Mouse (Mus musculus): Measurements from ENCODE around the gene Rela. TPM values are rescaled to one million over a fixed set of nuclear protein-coding genes. Genes with fewer than 3 reads are reported as not detected.

The Rela gene
- polyA plus RNA-seq, 1 experiment from 2014 or later = 43.9 TPM

DNA sequence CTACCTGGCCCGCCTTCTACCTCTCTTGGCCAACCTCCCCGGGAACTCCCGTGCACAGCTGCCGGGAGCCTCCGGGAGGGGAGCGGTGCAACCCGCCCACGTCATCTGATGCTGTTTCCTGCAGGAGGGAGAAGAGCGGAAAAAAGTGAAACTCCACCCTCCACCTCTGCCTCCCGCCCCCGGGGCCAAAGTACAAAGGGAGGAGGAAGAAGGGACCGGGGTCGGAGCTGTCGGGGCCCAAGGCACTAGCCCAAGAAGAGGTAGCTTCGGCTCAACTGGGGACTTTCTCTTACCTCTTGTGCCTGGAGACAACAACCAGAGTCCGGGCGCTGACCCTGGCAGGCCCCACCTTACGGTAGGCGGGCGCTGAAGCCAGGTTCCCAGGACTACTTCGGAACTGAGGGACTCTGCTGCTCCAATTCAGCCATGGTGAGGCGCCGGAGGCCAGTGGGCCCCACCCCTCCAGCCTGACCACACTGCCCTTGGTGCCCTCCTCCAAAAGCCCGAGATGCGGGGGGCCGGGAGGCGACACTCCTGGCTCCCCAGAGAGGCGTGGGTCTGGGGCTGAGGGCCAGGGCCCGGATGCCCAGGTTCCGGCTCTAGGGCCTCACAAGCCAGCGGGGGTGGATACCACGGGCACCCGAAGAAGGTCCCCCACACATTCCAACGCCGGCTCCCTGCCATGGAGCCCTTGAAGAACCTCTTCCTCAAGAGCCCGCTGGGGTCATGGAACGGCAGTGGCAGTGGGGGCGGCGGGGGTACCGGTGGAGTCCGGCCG, 52.5 kb downstream of the Rela start:
- no peaks in the 10 kb centered on the region for H3K9me3 ChIP-seq (ENCODE audit: control insufficient read depth, low read length)
- ATAC-seq = peak; percentile 79
- peaks cover 43% of the 10 kb centered on the region for H3K4me1 ChIP-seq (ENCODE audit: control insufficient read depth, insufficient read depth, low read length)
- H3K9ac ChIP-seq (ENCODE audit: low read depth, low read length) = peak overlapping the region; percentile 96
- peak overlapping the region; percentile 95 for H3K27ac ChIP-seq (ENCODE audit: low read length)
- 6% methylated on average over 42 of the region's 42 CpGs for WGBS
- H3K36me3 ChIP-seq (ENCODE audit: control insufficient read depth, insufficient read depth, low read length) = peaks cover 20% of the 10 kb centered on the region
- H3K4me2 ChIP-seq (ENCODE audit: low read depth, low read length) = peak overlapping the region; percentile 86
- no peaks in the 10 kb centered on the region for H3K27me3 ChIP-seq (replicated peaks; ENCODE audit: control insufficient read depth, insufficient read depth, low read length)
- peak overlapping the region; percentile 77 for H3K4me3 ChIP-seq (ENCODE audit: low read length)

DNA sequence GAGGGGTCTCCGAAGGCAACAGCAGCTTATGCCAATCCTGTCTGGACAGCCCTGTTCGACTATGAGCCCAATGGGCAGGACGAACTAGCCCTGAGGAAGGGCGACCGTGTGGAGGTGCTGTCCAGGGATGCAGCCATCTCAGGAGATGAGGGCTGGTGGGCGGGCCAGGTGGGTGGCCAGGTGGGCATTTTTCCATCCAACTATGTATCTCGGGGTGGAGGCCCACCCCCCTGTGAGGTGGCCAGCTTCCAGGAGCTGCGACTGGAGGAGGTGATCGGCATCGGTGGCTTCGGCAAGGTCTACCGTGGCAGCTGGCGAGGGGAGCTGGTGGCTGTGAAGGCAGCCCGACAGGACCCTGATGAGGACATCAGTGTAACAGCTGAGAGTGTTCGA, 53.1 kb downstream of the Rela start:
- Histone ChIP-seq H3K4me3 (ENCODE audit: low read length) (peak overlapping the region; percentile 77), H3K9me3 (ENCODE audit: control insufficient read depth, low read length) (no peaks in the 10 kb centered on the region), H3K27ac (ENCODE audit: low read length) (peak overlapping the region; percentile 95), H3K36me3 (ENCODE audit: control insufficient read depth, insufficient read depth, low read length) (peaks cover 20% of the 10 kb centered on the region), H3K27me3 (replicated peaks; ENCODE audit: control insufficient read depth, insufficient read depth, low read length) (no peaks in the 10 kb centered on the region), H3K4me2 (ENCODE audit: low read depth, low read length) (peak overlapping the region; percentile 86), H3K9ac (ENCODE audit: low read depth, low read length) (peak overlapping the region; percentile 96), H3K4me1 (ENCODE audit: control insufficient read depth, insufficient read depth, low read length) (peaks cover 44% of the 10 kb centered on the region)
- 48% methylated on average over 15 of the region's 15 CpGs for WGBS
- ATAC-seq = no peak

GRCm38 (mm10) chr19:5691601-5692000, 54.3 kb downstream of the Rela start:
- Histone ChIP-seq H3K4me2 (ENCODE audit: low read depth, low read length) (peak overlapping the region; percentile 86), H3K9me3 (ENCODE audit: control insufficient read depth, low read length) (no peaks in the 10 kb centered on the region), H3K36me3 (ENCODE audit: control insufficient read depth, insufficient read depth, low read length) (peaks cover 27% of the 10 kb centered on the region), H3K4me3 (ENCODE audit: low read length) (peak overlapping the region; percentile 77), H3K27me3 (replicated peaks; ENCODE audit: control insufficient read depth, insufficient read depth, low read length) (no peaks in the 10 kb centered on the region), H3K9ac (ENCODE audit: low read depth, low read length) (peak overlapping the region; percentile 96), H3K27ac (ENCODE audit: low read length) (peak overlapping the region; percentile 95), H3K4me1 (ENCODE audit: control insufficient read depth, insufficient read depth, low read length) (peaks cover 48% of the 10 kb centered on the region)
- 72% methylated on average over 5 of the region's 5 CpGs for WGBS
- ATAC-seq = no peak

- Histone ChIP-seq H3K9me3 (ENCODE audit: control insufficient read depth, low read length) (no peaks in the 10 kb centered on the region), H3K27me3 (replicated peaks; ENCODE audit: control insufficient read depth, insufficient read depth, low read length) (no peaks in the 10 kb centered on the region), H3K36me3 (ENCODE audit: control insufficient read depth, insufficient read depth, low read length) (peaks cover 29% of the 10 kb centered on the region), H3K4me1 (ENCODE audit: control insufficient read depth, insufficient read depth, low read length) (peaks cover 45% of the 10 kb centered on the region), H3K4me3 (ENCODE audit: low read length) (peak overlapping the region; percentile 77), H3K4me2 (ENCODE audit: low read depth, low read length) (peak overlapping the region; percentile 86), H3K27ac (ENCODE audit: low read length) (peak overlapping the region; percentile 76), H3K9ac (ENCODE audit: low read depth, low read length) (peak overlapping the region; percentile 96)
- 65% methylated on average over 10 of the region's 10 CpGs for WGBS
- ATAC-seq = no peak
Measured at GRCm38 (mm10) chr19:5692086-5692912, 55.0 kb downstream of the Rela start.

GRCm38 (mm10) chr19:5692913-5693396, 55.7 kb downstream of the Rela start:
- peak overlapping the region; percentile 76 for H3K27ac ChIP-seq (ENCODE audit: low read length)
- H3K27me3 ChIP-seq (replicated peaks; ENCODE audit: control insufficient read depth, insufficient read depth, low read length) = no peaks in the 10 kb centered on the region
- WGBS = 67% methylated on average over 10 of the region's 10 CpGs
- no peaks in the 10 kb centered on the region for H3K9me3 ChIP-seq (ENCODE audit: control insufficient read depth, low read length)
- H3K4me1 ChIP-seq (ENCODE audit: control insufficient read depth, insufficient read depth, low read length) = peaks cover 38% of the 10 kb centered on the region
- H3K4me3 ChIP-seq (ENCODE audit: low read length) = peak overlapping the region; percentile 77
- H3K4me2 ChIP-seq (ENCODE audit: low read depth, low read length) = peak overlapping the region; percentile 86
- peaks cover 32% of the 10 kb centered on the region for H3K36me3 ChIP-seq (ENCODE audit: control insufficient read depth, insufficient read depth, low read length)
- peak overlapping the region; percentile 96 for H3K9ac ChIP-seq (ENCODE audit: low read depth, low read length)
- no peak for ATAC-seq

DNA sequence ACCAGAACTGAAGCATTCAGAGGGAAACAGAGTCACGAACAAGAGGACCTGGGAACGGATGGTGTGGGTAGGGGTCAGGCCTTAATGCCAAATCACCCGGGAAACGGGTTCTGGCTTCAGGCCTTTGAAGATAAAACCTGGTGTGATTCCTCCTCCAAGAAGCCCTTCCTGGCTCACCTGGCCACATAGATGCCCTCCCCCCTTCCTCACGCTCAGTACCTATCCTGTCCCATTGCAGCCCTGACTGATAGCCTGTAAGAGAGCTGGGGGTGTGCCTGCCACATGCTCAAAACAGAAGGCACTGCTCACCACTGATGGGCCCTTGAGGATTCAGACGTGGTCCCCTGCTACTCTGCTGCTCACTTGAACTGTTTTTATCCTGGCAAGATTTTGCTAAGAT, 56.5 kb downstream of the Rela start:
- no peak overlapping the region for H3K4me3 ChIP-seq (ENCODE audit: low read length)
- H3K36me3 ChIP-seq (ENCODE audit: control insufficient read depth, insufficient read depth, low read length) = peaks cover 36% of the 10 kb centered on the region
- H3K9ac ChIP-seq (ENCODE audit: low read depth, low read length) = no peak overlapping the region
- ATAC-seq = no peak
- H3K27ac ChIP-seq (ENCODE audit: low read length) = no peak overlapping the region
- H3K9me3 ChIP-seq (ENCODE audit: control insufficient read depth, low read length) = no peaks in the 10 kb centered on the region
- no peak overlapping the region for H3K4me2 ChIP-seq (ENCODE audit: low read depth, low read length)
- H3K27me3 ChIP-seq (replicated peaks; ENCODE audit: control insufficient read depth, insufficient read depth, low read length) = no peaks in the 10 kb centered on the region
- H3K4me1 ChIP-seq (ENCODE audit: control insufficient read depth, insufficient read depth, low read length) = peaks cover 37% of the 10 kb centered on the region
- 83% methylated on average over 6 of the region's 6 CpGs for WGBS

GRCm38 (mm10) chr19:5695849-5696462, 58.7 kb downstream of the Rela start:
- WGBS = 38% methylated on average over 41 of the region's 41 CpGs
- ATAC-seq = no peak
- H3K27me3 ChIP-seq (replicated peaks; ENCODE audit: control insufficient read depth, insufficient read depth, low read length) = no peaks in the 10 kb centered on the region
- no peak overlapping the region for H3K4me3 ChIP-seq (ENCODE audit: low read length)
- no peak overlapping the region for H3K27ac ChIP-seq (ENCODE audit: low read length)
- H3K9ac ChIP-seq (ENCODE audit: low read depth, low read length) = 0 out of 2 replicates have a peak overlapping the region, but pooled peaks have one; percentile 3
- H3K4me2 ChIP-seq (ENCODE audit: low read depth, low read length) = no peak overlapping the region
- H3K4me1 ChIP-seq (ENCODE audit: control insufficient read depth, insufficient read depth, low read length) = peaks cover 29% of the 10 kb centered on the region
- peaks cover 44% of the 10 kb centered on the region for H3K36me3 ChIP-seq (ENCODE audit: control insufficient read depth, insufficient read depth, low read length)
- no peaks in the 10 kb centered on the region for H3K9me3 ChIP-seq (ENCODE audit: control insufficient read depth, low read length)

Data from intestine, embryonic 16.5 days (tissue).